Mouse (Mus musculus) liver, embryonic 15.5 days (tissue): ENCODE data around the gene Vps35l. TPM values are rescaled to one million over a fixed set of nuclear protein-coding genes. Genes with fewer than 3 reads are reported as not detected.

Source experiments
- ATAC-seq: fragments of 200-750 bp; cut with Nextera tagmentation; 2 replicates; pipeline ENCODE4 v1.8.0; 2017; ENCODE audit warnings: moderate number of reproducible peaks, mild to moderate bottlenecking, moderate library complexity; ENCODE audit not compliant: insufficient read depth
- H3K27ac ChIP-seq: fragments of 300-500 bp; sonication (generic); replicated peaks from 2 replicates; pipeline ENCODE4 v1.5.1; 2015; ENCODE audit warnings: mild to moderate bottlenecking, inconsistent platforms
- H3K27me3 ChIP-seq: fragments of 300-500 bp; sonication (generic); 2 replicates; pipeline ENCODE4 v1.6.1; 2015; ENCODE audit warnings: mild to moderate bottlenecking, inconsistent platforms
- H3K36me3 ChIP-seq: fragments of 300-500 bp; sonication (generic); replicated peaks from 2 replicates; pipeline ENCODE4 v1.6.1; 2015; ENCODE audit warnings: moderate library complexity, mild to moderate bottlenecking, inconsistent platforms
- H3K4me1 ChIP-seq: fragments of 300-500 bp; sonication (generic); replicated peaks from 2 replicates; pipeline ENCODE4 v1.6.1; 2015; ENCODE audit warnings: inconsistent platforms
- H3K4me2 ChIP-seq: fragments of 300-500 bp; sonication (generic); 2 replicates; pipeline ENCODE4 v1.6.1; 2015; ENCODE audit warnings: moderate library complexity, mild to moderate bottlenecking, inconsistent platforms
- H3K4me3 ChIP-seq: fragments of 300-500 bp; sonication (generic); replicated peaks from 2 replicates; pipeline ENCODE4 v1.5.1; 2015; ENCODE audit warnings: mild to moderate bottlenecking, inconsistent platforms
- H3K9ac ChIP-seq: fragments of 300-500 bp; sonication (generic); 2 replicates; pipeline ENCODE4 v1.6.1; 2015; ENCODE audit warnings: moderate library complexity, mild to moderate bottlenecking, inconsistent platforms
- H3K9me3 ChIP-seq: fragments of 300-500 bp; sonication (generic); replicated peaks from 2 replicates; pipeline ENCODE4 v1.6.1; 2016; ENCODE audit warnings: inconsistent platforms
- whole genome bisulfite sequencing: fragments of 180-500 bp; shearing (Covaris S2); methylation state at CpG from one replicate; pipeline ENCODE4 v1.1.7; 2015; ENCODE audit warnings: mixed read lengths; ENCODE audit not compliant: insufficient replicate concordance; 5-methylcytosine and 5-hydroxymethylcytosine counted together
- polyA plus RNA-seq: library from polyadenylated mRNA; unstranded; fragments of >200 nt; fragmentation: Nextera tagmentation; extraction: Ambion mirVana; gene quantifications from 2 replicates; pipeline ENCODE4 v1.2.1, GENCODE M21; 2015

The Vps35l gene
- polyA plus RNA-seq, 1 experiment from 2014 or later = 34.0 TPM

GRCm38 (mm10) chr7:118798105-118798570 lies 58.1 kb downstream of the Vps35l start:
- Histone ChIP-seq H3K4me2 (no peak overlapping the region), H3K9me3 (no peaks in the 10 kb centered on the region), H3K27me3 (no peaks in the 10 kb centered on the region), H3K36me3 (peaks cover 30% of the 10 kb centered on the region), H3K27ac (no peak overlapping the region), H3K4me3 (0 out of 2 replicates have a peak overlapping the region, but pooled peaks have one; percentile 20), H3K4me1 (no peaks in the 10 kb centered on the region; the same call in 1 of the 2 replicates), H3K9ac (no peak overlapping the region)
- WGBS = 17% methylated on average over 6 of the region's 6 CpGs
- no peak for ATAC-seq

- ATAC-seq = no peak
- no peaks in the 10 kb centered on the region for H3K27me3 ChIP-seq
Observed at GRCm38 (mm10) chr7:118800112-118800734, 60.2 kb downstream of the Vps35l start.

GRCm38 (mm10) chr7:118801791-118802190 lies 61.8 kb downstream of the Vps35l start:
- Histone ChIP-seq H3K4me3 (no peak overlapping the region), H3K27me3 (no peaks in the 10 kb centered on the region), H3K36me3 (peaks cover 26% of the 10 kb centered on the region), H3K27ac (no peak overlapping the region), H3K4me1 (peaks cover 3% of the 10 kb centered on the region; the same call in 1 of the 2 replicates), H3K4me2 (no peak overlapping the region), H3K9me3 (no peaks in the 10 kb centered on the region), H3K9ac (no peak overlapping the region)
- no peak for ATAC-seq
- WGBS = 84% methylated on average over 3 of the region's 3 CpGs

More at GRCm38 (mm10) chr7:118800112-118800734, 60.2 kb downstream of the Vps35l start:
- H3K4me1 ChIP-seq = no peaks in the 10 kb centered on the region; the same call in 1 of the 2 replicates
- 43% methylated on average over 15 of the region's 15 CpGs for WGBS
- H3K9me3 ChIP-seq = no peaks in the 10 kb centered on the region
- peaks cover 32% of the 10 kb centered on the region for H3K36me3 ChIP-seq
- no peak overlapping the region for H3K4me3 ChIP-seq
- no peak overlapping the region for H3K4me2 ChIP-seq
- no peak overlapping the region for H3K9ac ChIP-seq
- H3K27ac ChIP-seq = no peak overlapping the region

GRCm38 (mm10) chr7:118803425-118803824 lies 63.4 kb downstream of the Vps35l start:
- H3K27ac ChIP-seq = no peak overlapping the region
- H3K4me1 ChIP-seq = peaks cover 8% of the 10 kb centered on the region; the same call in 1 of the 2 replicates
- 83% methylated on average over 8 of the region's 8 CpGs for WGBS
- H3K27me3 ChIP-seq = no peaks in the 10 kb centered on the region
- no peak overlapping the region for H3K4me2 ChIP-seq
- peaks cover 23% of the 10 kb centered on the region for H3K36me3 ChIP-seq
- ATAC-seq = no peak
- no peak overlapping the region for H3K9ac ChIP-seq
- H3K9me3 ChIP-seq = no peaks in the 10 kb centered on the region
- H3K4me3 ChIP-seq = no peak overlapping the region

- no peak overlapping the region for H3K4me3 ChIP-seq
- no peak overlapping the region for H3K9ac ChIP-seq
- 71% methylated on average over 16 of the region's 16 CpGs for WGBS
- H3K9me3 ChIP-seq = no peaks in the 10 kb centered on the region
- peaks cover 11% of the 10 kb centered on the region for H3K36me3 ChIP-seq
- no peak overlapping the region for H3K4me2 ChIP-seq
- H3K27me3 ChIP-seq = no peaks in the 10 kb centered on the region
- H3K27ac ChIP-seq = peak overlapping the region; percentile 3; the same call in 1 of the 2 replicates
- ATAC-seq = no peak
- H3K4me1 ChIP-seq = peaks cover 15% of the 10 kb centered on the region
Observed at GRCm38 (mm10) chr7:118806631-118807411, 66.8 kb downstream of the Vps35l start.

- no peak overlapping the region for H3K27ac ChIP-seq
- H3K4me1 ChIP-seq = peaks cover 18% of the 10 kb centered on the region
- H3K36me3 ChIP-seq = peaks cover 3% of the 10 kb centered on the region; the same call in 1 of the 2 replicates
- no peaks in the 10 kb centered on the region for H3K9me3 ChIP-seq
- no peak overlapping the region for H3K9ac ChIP-seq
- no peak overlapping the region for H3K4me2 ChIP-seq
- ATAC-seq = no peak
- H3K4me3 ChIP-seq = no peak overlapping the region
- 67% methylated on average over 8 of the region's 8 CpGs for WGBS
- H3K27me3 ChIP-seq = no peaks in the 10 kb centered on the region
Observed at GRCm38 (mm10) chr7:118807899-118808298, 67.9 kb downstream of the Vps35l start.

- Histone ChIP-seq H3K9ac (no peak overlapping the region), H3K4me2 (no peak overlapping the region), H3K27ac (no peak overlapping the region), H3K9me3 (no peaks in the 10 kb centered on the region), H3K36me3 (peaks cover 14% of the 10 kb centered on the region), H3K4me3 (no peak overlapping the region), H3K4me1 (peaks cover 18% of the 10 kb centered on the region), H3K27me3 (no peaks in the 10 kb centered on the region)
- 28% methylated on average over 12 of the region's 12 CpGs for WGBS
- ATAC-seq = peak; percentile 49; the same call in 1 of the 2 replicates
Observed at GRCm38 (mm10) chr7:118811407-118812106, 71.5 kb downstream of the Vps35l start.

GRCm38 (mm10) chr7:118813592-118813991 lies 73.6 kb downstream of the Vps35l start:
- H3K4me2 ChIP-seq = no peak overlapping the region
- H3K27ac ChIP-seq = no peak overlapping the region
- peaks cover 26% of the 10 kb centered on the region for H3K36me3 ChIP-seq
- H3K4me3 ChIP-seq = no peak overlapping the region
- no peaks in the 10 kb centered on the region for H3K27me3 ChIP-seq
- no peak for ATAC-seq
- H3K9ac ChIP-seq = no peak overlapping the region
- 87% methylated on average over 4 of the region's 4 CpGs for WGBS
- no peaks in the 10 kb centered on the region for H3K9me3 ChIP-seq
- H3K4me1 ChIP-seq = peaks cover 10% of the 10 kb centered on the region; the same call in 1 of the 2 replicates

- H3K27ac ChIP-seq = no peak overlapping the region
- no peak; the same call in 1 of the 2 replicates for ATAC-seq
- 70% methylated on average over 3 of the region's 3 CpGs for WGBS
- no peak overlapping the region for H3K4me3 ChIP-seq
- H3K4me2 ChIP-seq = no peak overlapping the region
- H3K9me3 ChIP-seq = no peaks in the 10 kb centered on the region
- no peaks in the 10 kb centered on the region for H3K27me3 ChIP-seq
- H3K4me1 ChIP-seq = peaks cover 9% of the 10 kb centered on the region; the same call in 1 of the 2 replicates
- no peak overlapping the region for H3K9ac ChIP-seq
- H3K36me3 ChIP-seq = peaks cover 32% of the 10 kb centered on the region
Observed at GRCm38 (mm10) chr7:118816275-118816674, 76.2 kb downstream of the Vps35l start.

- Histone ChIP-seq H3K4me1 (no peaks in the 10 kb centered on the region), H3K9me3 (no peaks in the 10 kb centered on the region), H3K27me3 (no peaks in the 10 kb centered on the region), H3K4me2 (no peak overlapping the region), H3K27ac (no peak overlapping the region), H3K9ac (no peak overlapping the region), H3K4me3 (no peak overlapping the region), H3K36me3 (peaks cover 32% of the 10 kb centered on the region)
- WGBS = 72% methylated on average over 7 of the region's 7 CpGs
- ATAC-seq = no peak
Observed at GRCm38 (mm10) chr7:118817741-118818140, 77.7 kb downstream of the Vps35l start.

GRCm38 (mm10) chr7:118819666-118820065 lies 79.6 kb downstream of the Vps35l start:
- no peak for ATAC-seq
- Histone ChIP-seq H3K9ac (no peak overlapping the region), H3K36me3 (peaks cover 19% of the 10 kb centered on the region; the same call in 1 of the 2 replicates), H3K27ac (no peak overlapping the region), H3K4me1 (no peaks in the 10 kb centered on the region), H3K9me3 (no peaks in the 10 kb centered on the region), H3K27me3 (no peaks in the 10 kb centered on the region), H3K4me3 (no peak overlapping the region), H3K4me2 (no peak overlapping the region)
- 76% methylated on average over 1 of the region's 1 CpGs for WGBS
